Mouse (Mus musculus): ENCODE data around the gene Hs6st3. TPM values are rescaled to one million over a fixed set of nuclear protein-coding genes. Genes with fewer than 3 reads are reported as not detected.
"Not testable (repeated sequence)": the region's sequence is repeated elsewhere in the genome, so short reads cannot be mapped to it uniquely, and the experiment has no call there.

The Hs6st3 gene
- polyA plus RNA-seq, 1 experiment from 2014 or later, result 2.2 TPM

DNA sequence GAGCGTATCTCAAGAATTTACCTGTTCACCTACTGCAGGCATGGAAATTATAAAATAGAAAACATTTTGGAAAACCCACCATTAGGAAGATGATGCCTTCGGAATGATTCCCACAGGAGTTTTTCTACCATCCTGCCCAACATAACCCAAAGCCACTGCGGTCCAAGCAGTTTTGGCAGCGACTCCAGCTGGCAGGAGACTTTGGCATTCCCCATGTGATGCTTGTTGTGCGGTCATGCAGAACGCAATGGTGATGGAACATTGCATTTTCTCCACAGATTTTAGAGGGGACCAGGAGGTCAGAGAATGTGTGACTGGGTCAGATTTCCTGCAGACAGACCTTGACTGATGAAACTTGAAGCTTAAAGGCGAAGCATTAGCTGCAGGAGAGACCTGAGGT lies 118.9 kb downstream of the Hs6st3 start:
- H3K4me2 ChIP-seq, result no peak overlapping the region

DNA sequence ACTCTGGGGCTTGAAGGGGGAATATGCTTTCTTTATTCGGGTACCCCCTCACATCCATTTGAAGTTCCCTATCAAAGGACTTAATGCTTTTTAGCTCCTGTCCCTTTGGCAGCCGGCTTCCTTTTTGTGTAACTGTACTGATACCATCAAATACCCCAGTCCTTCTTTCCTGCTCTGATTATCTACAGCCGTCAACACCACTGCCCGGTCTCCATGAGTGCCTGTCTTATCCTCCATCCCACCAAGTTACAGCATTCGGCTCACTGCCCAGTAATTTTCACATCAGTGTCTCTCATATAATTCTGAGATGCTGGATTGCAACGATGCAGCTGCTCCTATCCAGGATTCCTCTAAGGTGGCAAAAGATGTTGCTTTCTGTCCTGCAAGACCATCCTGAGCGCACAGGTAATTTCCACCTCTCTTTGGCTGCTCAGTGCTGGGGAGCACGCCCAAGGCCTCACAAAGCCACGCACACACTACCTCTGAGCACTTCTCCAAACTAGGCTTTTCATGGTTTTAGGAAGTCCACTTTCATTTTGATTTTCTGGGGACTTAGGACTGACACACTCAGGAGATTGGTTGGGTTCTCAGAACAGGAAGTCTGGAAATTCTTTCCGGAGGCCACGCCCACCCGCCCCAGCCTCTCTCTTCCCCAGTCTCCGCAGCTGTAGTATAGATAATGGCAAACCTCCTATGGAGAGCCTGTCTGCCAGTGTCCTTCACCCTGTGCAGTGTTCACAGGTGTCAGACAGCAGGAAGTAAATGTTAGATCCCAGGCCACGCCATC lies 122.2 kb downstream of the Hs6st3 start:
- ATAC-seq (replicated peaks), result peak; percentile 65
- no peaks in the 10 kb centered on the region for H3K27me3 ChIP-seq (replicated peaks)
- no peak overlapping the region for H3K4me2 ChIP-seq
- 63% methylated on average over 14 of the region's 14 CpGs for WGBS
- no peaks in the 10 kb centered on the region for H3K9me3 ChIP-seq
- no peak overlapping the region for H3K4me3 ChIP-seq
- no peak overlapping the region for H3K9ac ChIP-seq
- H3K4me1 ChIP-seq, result peaks cover 4% of the 10 kb centered on the region; the same call in 1 of the 2 replicates
- H3K36me3 ChIP-seq (replicated peaks), result no peaks in the 10 kb centered on the region
- 0 out of 2 replicates have a peak overlapping the region, but pooled peaks have one; percentile 38 for H3K27ac ChIP-seq

More for the DNA sequence above, 118.9 kb downstream of the Hs6st3 start:
- no peaks in the 10 kb centered on the region for H3K36me3 ChIP-seq (replicated peaks)
- H3K4me3 ChIP-seq, result no peak overlapping the region
- no peaks in the 10 kb centered on the region for H3K27me3 ChIP-seq (replicated peaks)
- H3K27ac ChIP-seq, result no peak overlapping the region
- H3K9me3 ChIP-seq, result no peaks in the 10 kb centered on the region
- H3K4me1 ChIP-seq, result peaks cover 4% of the 10 kb centered on the region; the same call in 1 of the 2 replicates
- H3K9ac ChIP-seq, result no peak overlapping the region
- ATAC-seq (replicated peaks), result no peak
- WGBS, result 85% methylated on average over 7 of the region's 7 CpGs

DNA sequence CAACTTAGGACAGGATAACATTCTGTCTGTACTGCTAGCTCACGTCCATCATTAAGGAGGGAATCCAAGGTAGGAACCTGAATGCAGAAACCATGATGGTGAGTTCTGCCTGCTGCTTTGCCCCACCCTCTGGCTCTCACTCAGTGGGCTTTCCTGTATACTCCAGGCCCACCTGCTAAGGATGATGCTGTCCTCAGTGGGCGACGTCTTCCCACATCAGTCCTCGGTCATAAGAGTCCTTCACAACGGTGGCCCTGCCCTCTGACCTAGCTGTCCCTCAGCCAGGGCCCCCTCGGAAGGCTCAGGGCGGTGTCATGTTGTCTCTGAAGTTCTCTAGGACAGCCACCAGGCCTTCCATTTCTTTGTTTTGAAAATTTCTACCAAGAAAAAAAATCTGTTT lies 128.2 kb downstream of the Hs6st3 start:
- 86% methylated on average over 7 of the region's 7 CpGs for WGBS
- no peak overlapping the region for H3K9ac ChIP-seq

GRCm38 (mm10) chr14:119273088-119273487 lies 134.9 kb downstream of the Hs6st3 start:
- Histone ChIP-seq H3K27ac (no peak overlapping the region), H3K4me2 (no peak overlapping the region), H3K4me1 (no peaks in the 10 kb centered on the region), H3K9me3 (no peaks in the 10 kb centered on the region), H3K27me3 (replicated peaks) (no peaks in the 10 kb centered on the region), H3K36me3 (replicated peaks) (no peaks in the 10 kb centered on the region), H3K9ac (no peak overlapping the region), H3K4me3 (no peak overlapping the region)
- ATAC-seq (replicated peaks), result no peak
- WGBS, result 80% methylated on average over 7 of the region's 7 CpGs

More for the DNA sequence above, 128.2 kb downstream of the Hs6st3 start:
- Histone ChIP-seq H3K4me3 (no peak overlapping the region), H3K4me1 (no peaks in the 10 kb centered on the region), H3K4me2 (no peak overlapping the region), H3K27ac (no peak overlapping the region), H3K9me3 (no peaks in the 10 kb centered on the region), H3K27me3 (replicated peaks) (no peaks in the 10 kb centered on the region), H3K36me3 (replicated peaks) (no peaks in the 10 kb centered on the region)
- ATAC-seq (replicated peaks), result no peak

GRCm38 (mm10) chr14:119278156-119278555 lies 140.0 kb downstream of the Hs6st3 start:
- H3K9me3 ChIP-seq; H3K9ac ChIP-seq; H3K27me3 ChIP-seq (replicated peaks); H3K27ac ChIP-seq; H3K4me3 ChIP-seq; H3K4me1 ChIP-seq; H3K4me2 ChIP-seq; H3K36me3 ChIP-seq (replicated peaks); ATAC-seq (replicated peaks): not testable (repeated sequence)
- 94% methylated on average over 15 of the region's 15 CpGs for WGBS

DNA sequence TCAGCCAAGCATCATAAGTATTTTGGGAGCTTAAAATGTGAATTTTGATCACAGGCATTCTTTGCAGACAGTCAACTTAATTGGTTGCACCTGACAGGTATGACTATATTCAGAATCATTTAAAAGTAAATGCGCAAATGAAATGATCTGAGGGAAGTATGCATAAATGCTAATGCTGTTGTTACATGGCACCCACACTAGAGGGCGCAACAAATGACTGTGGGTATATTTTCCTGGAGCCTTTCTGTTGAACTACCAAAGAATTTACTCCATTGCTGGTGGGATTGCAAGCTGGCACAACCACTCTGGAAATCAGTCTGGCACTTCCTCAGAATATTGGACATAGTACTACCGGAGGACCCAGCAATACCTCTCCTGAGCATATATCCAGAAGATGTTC lies 145.8 kb downstream of the Hs6st3 start:
- H3K27me3 ChIP-seq (replicated peaks), result no peaks in the 10 kb centered on the region
- H3K27ac ChIP-seq, result no peak overlapping the region
- H3K4me3 ChIP-seq, result no peak overlapping the region
- no peak for ATAC-seq (replicated peaks)
- 84% methylated on average over 3 of the region's 3 CpGs for WGBS
- no peak overlapping the region for H3K9ac ChIP-seq
- H3K4me1 ChIP-seq, result no peaks in the 10 kb centered on the region
- H3K36me3 ChIP-seq (replicated peaks), result no peaks in the 10 kb centered on the region
- H3K4me2 ChIP-seq, result no peak overlapping the region
- H3K9me3 ChIP-seq, result no peaks in the 10 kb centered on the region

- no peak for ATAC-seq (replicated peaks)
- 63% methylated on average over 1 of the region's 1 CpGs for WGBS
- no peak overlapping the region for H3K9ac ChIP-seq
- no peak overlapping the region for H3K27ac ChIP-seq
- no peaks in the 10 kb centered on the region for H3K27me3 ChIP-seq (replicated peaks)
- H3K4me3 ChIP-seq, result no peak overlapping the region
- H3K4me1 ChIP-seq, result no peaks in the 10 kb centered on the region
- no peaks in the 10 kb centered on the region for H3K9me3 ChIP-seq
- no peak overlapping the region for H3K4me2 ChIP-seq
- no peaks in the 10 kb centered on the region for H3K36me3 ChIP-seq (replicated peaks)
Measured at GRCm38 (mm10) chr14:119289668-119290067, 151.5 kb downstream of the Hs6st3 start.

- no peaks in the 10 kb centered on the region for H3K36me3 ChIP-seq (replicated peaks)
- H3K27ac ChIP-seq, result no peak overlapping the region
- H3K9ac ChIP-seq, result no peak overlapping the region
- no peaks in the 10 kb centered on the region for H3K27me3 ChIP-seq (replicated peaks)
- no peak for ATAC-seq (replicated peaks)
- no peak overlapping the region for H3K4me3 ChIP-seq
- H3K9me3 ChIP-seq, result no peaks in the 10 kb centered on the region
- H3K4me1 ChIP-seq, result no peaks in the 10 kb centered on the region
- 85% methylated on average over 6 of the region's 6 CpGs for WGBS
- H3K4me2 ChIP-seq, result no peak overlapping the region
Measured at GRCm38 (mm10) chr14:119294071-119294470, 155.9 kb downstream of the Hs6st3 start.

DNA sequence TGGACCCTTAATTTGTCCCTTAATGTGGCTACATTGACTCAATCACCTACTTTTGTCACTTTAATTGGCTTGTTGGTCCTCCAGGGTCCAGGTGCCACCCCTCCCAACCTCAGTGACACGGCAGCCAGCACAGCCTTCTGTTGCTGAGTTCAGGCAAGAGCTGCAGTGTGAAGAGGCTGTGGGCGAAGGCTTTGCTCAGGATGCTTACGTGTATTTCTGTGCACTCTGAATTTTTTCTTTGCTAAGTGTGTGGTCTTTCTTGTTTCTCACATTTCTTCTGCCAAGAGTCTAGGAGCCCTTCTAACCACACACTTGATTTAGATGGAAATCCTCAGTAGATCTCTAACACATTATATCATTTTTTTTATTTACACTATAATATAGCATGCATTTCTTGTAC lies 168.3 kb downstream of the Hs6st3 start:
- ATAC-seq (replicated peaks), result no peak
- no peaks in the 10 kb centered on the region for H3K9me3 ChIP-seq
- no peak overlapping the region for H3K4me2 ChIP-seq
- H3K4me3 ChIP-seq, result no peak overlapping the region
- 82% methylated on average over 3 of the region's 3 CpGs for WGBS
- H3K27me3 ChIP-seq (replicated peaks), result no peaks in the 10 kb centered on the region
- no peak overlapping the region for H3K27ac ChIP-seq
- H3K36me3 ChIP-seq (replicated peaks), result no peaks in the 10 kb centered on the region
- H3K9ac ChIP-seq, result no peak overlapping the region
- no peaks in the 10 kb centered on the region for H3K4me1 ChIP-seq

DNA sequence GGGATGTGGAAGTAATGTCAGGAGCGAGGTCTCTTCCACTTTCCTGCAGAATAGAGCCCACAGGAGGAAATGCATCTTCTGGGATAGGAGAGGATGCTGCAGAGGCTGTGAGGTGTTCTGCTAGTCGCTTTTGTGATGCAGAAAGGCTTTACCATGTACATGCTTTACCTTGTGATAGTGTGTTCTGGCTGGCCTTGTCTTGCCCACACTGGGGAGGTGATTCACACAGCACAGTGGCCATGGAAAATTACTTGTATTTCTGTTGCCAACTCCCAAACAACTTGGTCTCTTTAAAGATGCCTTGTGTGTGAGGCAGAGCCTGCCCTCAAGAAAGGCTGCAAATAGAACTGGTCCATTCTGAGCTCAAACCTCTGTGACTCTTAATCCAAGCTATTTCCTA lies 180.2 kb downstream of the Hs6st3 start:
- Histone ChIP-seq H3K4me2 (no peak overlapping the region), H3K36me3 (replicated peaks) (no peaks in the 10 kb centered on the region), H3K9me3 (no peaks in the 10 kb centered on the region), H3K9ac (no peak overlapping the region), H3K27me3 (replicated peaks) (no peaks in the 10 kb centered on the region), H3K4me3 (no peak overlapping the region), H3K4me1 (no peaks in the 10 kb centered on the region), H3K27ac (no peak overlapping the region)
- ATAC-seq (replicated peaks), result no peak
- 83% methylated on average over 2 of the region's 2 CpGs for WGBS

DNA sequence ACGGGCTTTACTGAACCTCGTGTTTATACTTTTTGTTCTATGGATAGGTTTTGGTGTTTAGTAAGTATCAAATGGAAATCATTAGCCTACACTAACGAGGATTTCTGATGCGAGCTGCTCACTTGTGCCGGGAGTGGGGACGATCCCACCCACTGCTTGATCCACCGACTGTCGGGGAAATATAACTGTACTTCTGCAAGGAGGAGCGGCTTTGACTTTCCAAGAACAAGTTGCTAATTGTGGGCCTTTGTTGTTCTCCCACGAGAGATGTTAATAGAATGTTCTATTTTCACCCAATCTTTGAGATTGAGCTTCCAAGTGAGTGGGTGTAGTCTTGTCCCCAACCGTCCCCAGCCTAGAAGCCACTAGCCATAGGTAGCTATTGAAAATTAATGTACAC lies 209.1 kb downstream of the Hs6st3 start:
- no peak overlapping the region for H3K4me2 ChIP-seq
- no peaks in the 10 kb centered on the region for H3K27me3 ChIP-seq (replicated peaks)
- H3K36me3 ChIP-seq (replicated peaks), result no peaks in the 10 kb centered on the region
- H3K27ac ChIP-seq, result no peak overlapping the region
- H3K9ac ChIP-seq, result no peak overlapping the region
- no peak for ATAC-seq (replicated peaks)
- no peak overlapping the region for H3K4me3 ChIP-seq
- no peaks in the 10 kb centered on the region for H3K4me1 ChIP-seq
- no peaks in the 10 kb centered on the region for H3K9me3 ChIP-seq
- WGBS, result 66% methylated on average over 11 of the region's 11 CpGs

GRCm38 (mm10) chr14:119361414-119361813 lies 223.3 kb downstream of the Hs6st3 start:
- Histone ChIP-seq H3K36me3 (replicated peaks) (no peaks in the 10 kb centered on the region), H3K27me3 (replicated peaks) (no peaks in the 10 kb centered on the region), H3K4me1 (no peaks in the 10 kb centered on the region), H3K4me3 (no peak overlapping the region), H3K27ac (no peak overlapping the region), H3K4me2 (no peak overlapping the region), H3K9ac (no peak overlapping the region), H3K9me3 (no peaks in the 10 kb centered on the region)
- WGBS, result 96% methylated on average over 4 of the region's 4 CpGs
- no peak for ATAC-seq (replicated peaks)

GRCm38 (mm10) chr14:119367866-119368425 lies 229.8 kb downstream of the Hs6st3 start:
- H3K4me2 ChIP-seq, result no peak overlapping the region
- no peak overlapping the region for H3K9ac ChIP-seq
- H3K27ac ChIP-seq, result no peak overlapping the region
- 80% methylated on average over 3 of the region's 3 CpGs for WGBS
- no peaks in the 10 kb centered on the region for H3K36me3 ChIP-seq (replicated peaks)
- ATAC-seq (replicated peaks), result no peak
- H3K9me3 ChIP-seq, result no peaks in the 10 kb centered on the region
- H3K4me1 ChIP-seq, result no peaks in the 10 kb centered on the region
- H3K27me3 ChIP-seq (replicated peaks), result no peaks in the 10 kb centered on the region
- no peak overlapping the region for H3K4me3 ChIP-seq

Data from midbrain, embryonic 15.5 days (tissue).